Mouse (Mus musculus) ovary, postnatal 14 days (tissue): ENCODE results near the gene Acap3.

Experiments used
- DNase-seq: peaks from one replicate; pipeline ENCODE4 v3.0.0; 2022; ENCODE audit warnings: low spot score

Gene Acap3

GRCm38 (mm10) chr4:155891551-155892001 lies at the start of gene Acap3, which contains the start of gene Pusl1:
Gene Acap3 (plus strand): TSS chr4:155891822.
Gene Pusl1 (minus strand): TSS chr4:155891781.
- peak; percentile 95 for DNase-seq

- DNase-seq, result no peak
These were observed 48.4 kb upstream of the Acap3 start for GRCm38 (mm10) chr4:155843231-155843630.

- DNase-seq, result peak; percentile 97
These were observed 44.6 kb upstream of the Acap3 start, which contains the start of gene Dvl1 for GRCm38 (mm10) chr4:155846871-155847578. Gene Dvl1 (plus strand): TSS chr4:155847402.

GRCm38 (mm10) chr4:155847591-155848352 lies 43.9 kb upstream of the Acap3 start:
- DNase-seq, result no peak

- no peak for DNase-seq
These were observed 43.1 kb upstream of the Acap3 start for GRCm38 (mm10) chr4:155848434-155849095.

GRCm38 (mm10) chr4:155849391-155849790 lies 42.2 kb upstream of the Acap3 start:
- no peak for DNase-seq

- no peak for DNase-seq
These were observed 41.7 kb upstream of the Acap3 start for GRCm38 (mm10) chr4:155849792-155850451.

GRCm38 (mm10) chr4:155851368-155851767 lies 40.3 kb upstream of the Acap3 start:
- no peak for DNase-seq

GRCm38 (mm10) chr4:155851951-155852411 lies 39.6 kb upstream of the Acap3 start:
- DNase-seq, result no peak

- DNase-seq, result no peak
These were observed 38.2 kb upstream of the Acap3 start for GRCm38 (mm10) chr4:155853421-155853820.

GRCm38 (mm10) chr4:155854991-155855390 lies 36.6 kb upstream of the Acap3 start:
- no peak for DNase-seq

GRCm38 (mm10) chr4:155856071-155856470 lies 35.6 kb upstream of the Acap3 start:
- no peak for DNase-seq

GRCm38 (mm10) chr4:155856881-155857280 lies 34.7 kb upstream of the Acap3 start:
- DNase-seq, result no peak

- DNase-seq, result peak; percentile 68
These were observed 32.3 kb upstream of the Acap3 start for GRCm38 (mm10) chr4:155859318-155859717.

- no peak for DNase-seq
These were observed 29.8 kb upstream of the Acap3 start for GRCm38 (mm10) chr4:155861787-155862186.

GRCm38 (mm10) chr4:155863001-155863400 lies 28.6 kb upstream of the Acap3 start, which contains the start of gene Tas1r3:
Gene Tas1r3 (minus strand): TSS chr4:155863362.
- DNase-seq, result no peak

GRCm38 (mm10) chr4:155868614-155869298 lies 22.9 kb upstream of the Acap3 start:
- no peak for DNase-seq

GRCm38 (mm10) chr4:155869317-155870033 lies 22.1 kb upstream of the Acap3 start, which contains the start of the genes Cptp and Ints11:
Gene Cptp (minus strand): TSS chr4:155869440.
Gene Ints11 (plus strand): TSS chr4:155869546.
- DNase-seq, result peak; percentile 91

GRCm38 (mm10) chr4:155871404-155871803 lies 20.2 kb upstream of the Acap3 start:
- DNase-seq, result no peak

- DNase-seq, result no peak
These were observed 8.0 kb upstream of the Acap3 start for GRCm38 (mm10) chr4:155883587-155883986.
